9 mouse cellular contexts compared by ENCODE assay signal in the genomic region with DNA sequence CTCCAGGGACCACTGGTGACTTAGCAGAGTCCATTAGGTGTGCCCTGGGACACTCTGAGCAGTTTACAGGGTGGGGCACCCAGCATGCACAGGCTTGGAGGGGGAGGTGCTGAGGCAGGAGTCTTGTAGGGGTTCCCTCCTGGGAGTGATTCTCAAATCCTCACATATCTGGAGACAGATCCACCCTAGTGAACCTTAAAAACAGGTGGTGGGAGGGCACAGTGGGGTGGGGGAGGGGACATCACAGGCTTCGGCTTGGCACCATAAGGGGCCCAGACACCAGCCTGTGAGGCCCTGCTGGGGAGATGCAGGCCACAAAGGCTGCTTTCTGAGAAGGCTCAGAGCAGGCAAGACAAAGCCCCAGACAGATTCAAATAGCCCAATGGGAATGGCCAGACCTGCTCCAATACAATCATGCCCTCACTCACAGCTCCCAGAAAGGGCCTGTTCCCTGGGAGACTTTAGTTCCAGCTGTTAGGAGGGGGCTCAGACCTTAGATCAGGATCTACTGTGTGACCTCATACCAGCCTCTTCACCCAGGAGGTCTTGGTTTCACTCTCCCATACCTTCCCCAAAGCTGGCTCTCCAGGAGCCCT. TPM values are rescaled to one million over a fixed set of nuclear protein-coding genes. Genes with fewer than 3 reads are reported as not detected.
DNase-seq lines count a peak whose midpoint lies in the region; ATAC-seq and TF ChIP-seq lines count a peak whose summit lies in the region.
"Had no signal": no experiment of that assay in that cellular context is flagged by ENCODE, and none has a peak within 500 bp of the region (broad histone marks: within the 10 kb centered on the region; RNA-seq: fewer than 3 reads in every experiment).

No protein-coding gene starts in this region.

- H3K27me3 ChIP-seq in forebrain, embryonic 16.5 days (replicated peaks; ENCODE audit: control insufficient read depth, insufficient read depth, low read length) = no peaks in the 10 kb centered on the region
- H3K27me3 ChIP-seq in kidney, adult 2 months (replicated peaks; ENCODE audit: control insufficient read depth, insufficient read depth, low read length) = no peaks in the 10 kb centered on the region

- no peak for TF ChIP-seq POLR2A in kidney, adult 2 months (IDR thresholded peaks at IDR 0.05; ENCODE audit: low read depth, low read length)

- H3K9me3 ChIP-seq in forebrain, embryonic 16.5 days (ENCODE audit: control insufficient read depth, low read length) = no peaks in the 10 kb centered on the region

- peak; percentile 31 for ATAC-seq in forebrain, embryonic 16.5 days
- ATAC-seq in megakaryocyte-erythroid progenitor cell, adult 5-6 weeks (replicated peaks; ENCODE audit: low FRiP score, low TSS enrichment, poor library complexity, severe bottlenecking) = 0 out of 2 replicates have a peak, but pooled peaks have one; percentile 28

- WGBS in forebrain, embryonic 16.5 days = 20% methylated on average over 1 of the region's 1 CpGs
- 94% methylated on average over 1 of the region's 1 CpGs for WGBS in kidney, adult 2 months

- peak; percentile 4 for DNase-seq in right cerebral cortex, adult 18-20 months
- no peak for DNase-seq in right cerebral cortex, postnatal 4 days
- DNase-seq in thymus, postnatal 25 days = peak; percentile 64
- no peak for DNase-seq in kidney, adult 18-20 months
- DNase-seq in gastrocnemius, adult 8-10 months (ENCODE audit: low spot score in 2 of 2) = no peak
- DNase-seq in kidney, adult 2 months = no peak

- no peaks in the 10 kb centered on the region for H3K36me3 ChIP-seq in forebrain, embryonic 16.5 days (ENCODE audit: control insufficient read depth, insufficient read depth)
- no peaks in the 10 kb centered on the region for H3K36me3 ChIP-seq in kidney, adult 2 months (ENCODE audit: control insufficient read depth, insufficient read depth, low read length)

- H3K4me2 ChIP-seq in forebrain, embryonic 16.5 days (ENCODE audit: low read length) = no peak overlapping the region; the same call in 1 of the 2 replicates

- H3K4me3 ChIP-seq in forebrain, embryonic 16.5 days (replicated peaks; ENCODE audit: low read length) = no peak overlapping the region
- no peak overlapping the region for H3K4me3 ChIP-seq in kidney, adult 2 months (ENCODE audit: insufficient read depth, low read depth, low read length)

- H3K4me1 ChIP-seq in forebrain, embryonic 16.5 days (replicated peaks; ENCODE audit: control insufficient read depth, insufficient read depth, low read length) = peaks cover 71% of the 10 kb centered on the region
- 0 out of 2 replicates have a peak, but pooled peaks cover 4% of the 10 kb centered on the region for H3K4me1 ChIP-seq in kidney, adult 2 months (ENCODE audit: control insufficient read depth, insufficient read depth, low read length)

- peak overlapping the region; percentile 31 for H3K9ac ChIP-seq in forebrain, embryonic 16.5 days (replicated peaks; ENCODE audit: low read depth, low read length)

- H3K27ac ChIP-seq in forebrain, embryonic 16.5 days (ENCODE audit: low read length) = peak overlapping the region; percentile 31
- no peak overlapping the region for H3K27ac ChIP-seq in kidney, adult 2 months (ENCODE audit: insufficient read depth, low read depth, low read length)

- no peak for TF ChIP-seq CTCF in kidney, adult 2 months (conservative IDR thresholded peaks at IDR 0.05; ENCODE audit: insufficient read depth, insufficient read length, low read depth, low read length)

RNA-seq across cellular contexts. Expression of gene Itpk1, which starts 6.5 kb away (rescaled TPM):
- 66.5 and 68.7 TPM in 2 replicates for polyA plus RNA-seq in forebrain, embryonic 16.5 days (2015; fragmentation: Nextera tagmentation; extraction: Ambion mirVana)
- total RNA-seq in megakaryocyte-erythroid progenitor cell, adult 5-6 weeks (2014; fragmentation: Nextera tagmentation) = 7.4 and 12.1 TPM in 2 replicates
- total RNA-seq in megakaryocyte-erythroid progenitor cell, adult 5-6 weeks (2017) = 4.9 and 6.5 TPM in 2 replicates
- total RNA-seq in gastrocnemius, adult 8-10 months (2022) = 10 to 100 TPM in 1 of 4 experiments, 1 to 10 TPM in 3; 5.7 to 10.4 (median 8.2) TPM
- 27.6 and 29.0 TPM in 2 replicates for polyA plus RNA-seq in kidney, adult 2 months (2012; rRNA removed)

RNA-seq across cellular contexts. Expression of gene Moap1, which starts 45.3 kb away (rescaled TPM):
- polyA plus RNA-seq in forebrain, embryonic 16.5 days (2015; fragmentation: Nextera tagmentation; extraction: Ambion mirVana) = 53.6 and 60.2 TPM in 2 replicates
- 3.8 and 8.2 TPM in 2 replicates for total RNA-seq in megakaryocyte-erythroid progenitor cell, adult 5-6 weeks (2014; fragmentation: Nextera tagmentation)
- total RNA-seq in megakaryocyte-erythroid progenitor cell, adult 5-6 weeks (2017) = 11.5 and 15.8 TPM in 2 replicates
- total RNA-seq in gastrocnemius, adult 8-10 months (2022) = 1 to 10 TPM; 3.8 to 4.7 (median 4.2) TPM
- polyA plus RNA-seq in kidney, adult 2 months (2012; rRNA removed) = 0.49 and 0.74 TPM in 2 replicates

RNA-seq across cellular contexts. Expression of gene Tmem251, which starts 45.4 kb away (rescaled TPM):
- 11.0 and 11.9 TPM in 2 replicates for polyA plus RNA-seq in forebrain, embryonic 16.5 days (2015; fragmentation: Nextera tagmentation; extraction: Ambion mirVana)
- total RNA-seq in megakaryocyte-erythroid progenitor cell, adult 5-6 weeks (2014; fragmentation: Nextera tagmentation) = 9.2 and 13.8 TPM in 2 replicates
- 8.1 and 10.8 TPM in 2 replicates for total RNA-seq in megakaryocyte-erythroid progenitor cell, adult 5-6 weeks (2017)
- 1 to 10 TPM; 2.3 to 4.2 (median 2.5) TPM for total RNA-seq in gastrocnemius, adult 8-10 months (2022)
- polyA plus RNA-seq in kidney, adult 2 months (2012; rRNA removed) = 2.2 and 2.9 TPM in 2 replicates

RNA-seq across cellular contexts. Expression of gene Gm28051, which starts 59.4 kb away (rescaled TPM):
- polyA plus RNA-seq in forebrain, embryonic 16.5 days (2015; fragmentation: Nextera tagmentation; extraction: Ambion mirVana) = not detected in 2 replicates
- total RNA-seq in megakaryocyte-erythroid progenitor cell, adult 5-6 weeks (2014; fragmentation: Nextera tagmentation) = not detected in 2 replicates
- total RNA-seq in megakaryocyte-erythroid progenitor cell, adult 5-6 weeks (2017) = not detected in 2 replicates
- total RNA-seq in gastrocnemius, adult 8-10 months (2022) = not detected
- not detected in 2 replicates for polyA plus RNA-seq in kidney, adult 2 months (2012; rRNA removed)
- total RNA-seq: layer of hippocampus, postnatal 10 days had no signal

RNA-seq across cellular contexts. Expression of gene Gon7, which starts 59.4 kb away (rescaled TPM):
- polyA plus RNA-seq in forebrain, embryonic 16.5 days (2015; fragmentation: Nextera tagmentation; extraction: Ambion mirVana) = 43.6 and 50.0 TPM in 2 replicates
- total RNA-seq in megakaryocyte-erythroid progenitor cell, adult 5-6 weeks (2014; fragmentation: Nextera tagmentation) = 12.2 and 21.1 TPM in 2 replicates
- 25.5 and 28.1 TPM in 2 replicates for total RNA-seq in megakaryocyte-erythroid progenitor cell, adult 5-6 weeks (2017)
- total RNA-seq in gastrocnemius, adult 8-10 months (2022) = 10 to 100 TPM; 10.3 to 12.0 (median 10.9) TPM
- polyA plus RNA-seq in kidney, adult 2 months (2012; rRNA removed) = 9.3 and 10.4 TPM in 2 replicates

Comparison
In these comparisons a context has a peak if more than half of its experiments do, and no peak if none do; other contexts are left out.
1. DNase-seq: peak in right cerebral cortex, adult 18-20 months (single experiment) and thymus, postnatal 25 days (single experiment); none in right cerebral cortex, postnatal 4 days (single experiment), kidney, adult 18-20 months (single experiment), gastrocnemius, adult 8-10 months (0 of 2) and kidney, adult 2 months (single experiment).